Mouse (Mus musculus) C2C12 (cell line): ENCODE measurements around the gene Rorb. TPM values are rescaled to one million over a fixed set of nuclear protein-coding genes. Genes with fewer than 3 reads are reported as not detected.

Experiments
- H3K27me3 ChIP-seq: one replicate; pipeline ENCODE4 v1.6.1; 2011; ENCODE audit not compliant: control insufficient read depth, insufficient read depth, insufficient read length
- H3K36me3 ChIP-seq: one replicate; pipeline ENCODE4 v1.6.1; 2011; ENCODE audit not compliant: control insufficient read depth, insufficient read depth
- H3K4me3 ChIP-seq: one replicate; pipeline ENCODE4 v1.5.1; 2011; ENCODE audit warnings: mild to moderate bottlenecking, control low read depth; ENCODE audit not compliant: poor library complexity, insufficient read depth, severe bottlenecking
- H3K79me2 ChIP-seq: one replicate; pipeline ENCODE4 v1.6.1; 2011; ENCODE audit not compliant: control insufficient read depth, insufficient read depth
- H3K79me3 ChIP-seq: one replicate; pipeline ENCODE4 v1.6.1; 2011; ENCODE audit warnings: low read depth, control low read depth
- H3ac ChIP-seq: one replicate; pipeline ENCODE3; 2011; ENCODE audit warnings: low read depth; ENCODE audit not compliant: control insufficient read depth, insufficient read length
- CEBPB ChIP-seq: IDR thresholded peaks from one replicate; pipeline ENCODE4 v1.6.1; 2011; ENCODE audit warnings: low read depth, mild to moderate bottlenecking, control low read depth, moderate library complexity
- CTCF ChIP-seq: IDR thresholded peaks from one replicate; pipeline ENCODE4 v1.5.1; 2011; ENCODE audit not compliant: control insufficient read depth, insufficient read depth, insufficient read length
- FOSL1 ChIP-seq: IDR thresholded peaks from one replicate; pipeline ENCODE4 v1.8.0; 2011; ENCODE audit warnings: mild to moderate bottlenecking, low read length; ENCODE audit not compliant: poor library complexity, insufficient read depth, severe bottlenecking
- MAX ChIP-seq: IDR thresholded peaks from one replicate; pipeline ENCODE4 v1.6.1; 2011; ENCODE audit warnings: mild to moderate bottlenecking, control low read depth
- MYOD1 ChIP-seq: IDR thresholded peaks from one replicate; pipeline ENCODE4 v1.6.1; 2011; ENCODE audit warnings: low read depth; ENCODE audit not compliant: control insufficient read depth, insufficient read length
- MYOG ChIP-seq: IDR thresholded peaks from one replicate; pipeline ENCODE4 v1.6.1; 2011; ENCODE audit not compliant: control insufficient read depth, insufficient read length; ENCODE audit errors: extremely low read depth
- USF1 ChIP-seq: IDR thresholded peaks from one replicate; pipeline ENCODE4 v1.6.1; 2011; ENCODE audit warnings: low read depth, mild to moderate bottlenecking, control low read depth, moderate library complexity
- polyA plus RNA-seq: library from polyadenylated mRNA; unstranded; fragments of >200 nt; fragmentation: generic; extraction: Trizol; gene quantifications from one replicate; pipeline ENCODE4 v1.2.1, GENCODE M21; 2012; ENCODE audit warnings: missing spikeins

The Rorb gene
- polyA plus RNA-seq, 1 experiment, result 0.06 TPM

DNA sequence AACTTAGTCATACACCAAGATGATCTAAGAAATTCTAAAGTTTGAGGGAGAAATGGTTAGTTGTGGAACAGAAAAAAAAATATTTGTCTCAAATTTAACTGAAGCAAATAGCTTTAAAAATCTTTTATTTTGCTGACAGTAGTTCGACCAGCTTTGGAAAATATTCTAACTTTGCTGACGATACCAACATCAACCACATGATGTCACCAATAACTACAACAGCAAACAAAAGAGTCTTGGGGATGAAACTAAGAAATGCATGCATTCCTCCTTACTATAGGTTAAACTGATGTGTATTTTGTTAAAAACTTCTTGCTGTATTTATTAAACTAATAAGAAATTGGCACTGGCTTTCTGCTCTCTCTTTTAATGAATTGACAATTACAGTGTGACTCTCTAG is 67.9 kb downstream of the Rorb start:
- no peaks in the 10 kb centered on the region for H3K79me2 ChIP-seq

DNA sequence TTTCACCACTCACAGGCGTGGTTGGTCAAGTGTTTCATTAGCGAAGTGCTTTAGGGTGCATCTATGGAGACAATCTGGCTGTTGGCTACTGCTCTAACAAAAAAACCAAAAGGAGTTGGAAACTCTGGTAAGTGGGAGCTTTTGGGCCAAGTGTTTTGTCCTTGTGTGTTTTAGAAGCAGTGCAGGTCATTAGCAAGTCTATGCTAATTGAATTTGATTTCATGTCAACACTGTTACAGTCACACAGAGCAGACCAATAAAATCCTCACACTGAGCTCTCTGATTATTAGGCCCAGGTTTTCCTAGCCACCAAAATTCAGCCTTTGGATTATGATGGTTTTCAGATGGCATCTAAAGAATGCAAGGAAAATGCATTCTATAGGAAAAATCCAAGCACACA is 70.2 kb downstream of the Rorb start:
- Histone ChIP-seq H3ac (no peak overlapping the region), H3K79me3 (no peaks in the 10 kb centered on the region), H3K4me3 (no peak overlapping the region), H3K27me3 (no peaks in the 10 kb centered on the region), H3K79me2 (no peaks in the 10 kb centered on the region), H3K36me3 (no peaks in the 10 kb centered on the region)
- no peak for TF ChIP-seq FOSL1
- TF ChIP-seq MYOG, result no peak
- TF ChIP-seq MYOD1, result no peak
- no peak for TF ChIP-seq CTCF
- TF ChIP-seq CEBPB, result no peak
- no peak for TF ChIP-seq MAX
- no peak for TF ChIP-seq USF1

More for the DNA sequence above, 67.9 kb downstream of the Rorb start:
- H3K79me3 ChIP-seq, result no peaks in the 10 kb centered on the region
- TF ChIP-seq MYOG (no peak), FOSL1 (no peak), USF1 (no peak), MAX (no peak), CTCF (no peak), CEBPB (no peak), MYOD1 (no peak)
- no peaks in the 10 kb centered on the region for H3K27me3 ChIP-seq
- no peak overlapping the region for H3ac ChIP-seq
- H3K36me3 ChIP-seq, result no peaks in the 10 kb centered on the region
- H3K4me3 ChIP-seq, result no peak overlapping the region

DNA sequence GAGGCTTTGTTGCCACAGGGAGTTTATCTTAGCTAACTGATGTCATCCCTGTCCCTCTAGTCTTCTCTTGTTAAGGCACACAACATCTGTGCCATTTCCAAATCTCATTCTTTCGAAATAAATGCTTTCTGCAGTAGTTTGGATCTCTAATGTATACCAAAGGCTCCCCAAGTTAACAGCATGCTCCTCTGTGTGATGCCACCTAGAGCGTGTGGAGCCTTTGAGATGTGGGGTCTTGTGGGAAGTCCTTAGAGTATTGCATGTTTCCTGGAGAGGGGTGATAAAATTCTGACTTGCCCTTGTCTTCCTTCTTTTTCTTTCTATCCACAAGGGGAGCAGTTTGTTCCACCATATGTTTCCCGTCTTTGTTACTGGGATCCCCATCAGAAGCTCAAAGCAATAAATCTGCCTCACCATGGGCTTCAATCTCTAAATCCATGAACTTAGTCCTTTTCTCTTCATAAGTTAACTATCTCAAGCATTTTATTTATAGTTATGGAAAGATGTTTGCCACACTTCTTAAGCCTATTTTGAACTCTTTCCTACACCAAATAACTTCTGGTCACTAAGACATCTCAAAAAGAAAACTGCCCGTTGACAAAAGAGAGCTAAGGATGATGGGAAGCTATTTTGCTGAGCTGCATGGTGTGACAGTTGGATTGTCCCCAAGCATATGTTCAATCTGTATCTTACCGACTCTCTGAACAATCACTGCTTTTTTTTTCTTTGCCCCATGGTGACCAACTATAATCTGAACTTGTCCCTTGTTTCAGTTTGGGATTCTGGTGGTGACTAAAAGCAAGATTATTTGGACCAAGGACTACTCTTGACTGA is 76.3 kb downstream of the Rorb start:
- Histone ChIP-seq H3K27me3 (no peaks in the 10 kb centered on the region), H3K79me2 (no peaks in the 10 kb centered on the region), H3K36me3 (no peaks in the 10 kb centered on the region), H3K79me3 (no peaks in the 10 kb centered on the region), H3K4me3 (no peak overlapping the region), H3ac (no peak overlapping the region)
- no peak for TF ChIP-seq MYOG
- no peak for TF ChIP-seq MAX
- no peak for TF ChIP-seq FOSL1
- no peak for TF ChIP-seq MYOD1
- TF ChIP-seq CTCF, result no peak
- no peak for TF ChIP-seq CEBPB

DNA sequence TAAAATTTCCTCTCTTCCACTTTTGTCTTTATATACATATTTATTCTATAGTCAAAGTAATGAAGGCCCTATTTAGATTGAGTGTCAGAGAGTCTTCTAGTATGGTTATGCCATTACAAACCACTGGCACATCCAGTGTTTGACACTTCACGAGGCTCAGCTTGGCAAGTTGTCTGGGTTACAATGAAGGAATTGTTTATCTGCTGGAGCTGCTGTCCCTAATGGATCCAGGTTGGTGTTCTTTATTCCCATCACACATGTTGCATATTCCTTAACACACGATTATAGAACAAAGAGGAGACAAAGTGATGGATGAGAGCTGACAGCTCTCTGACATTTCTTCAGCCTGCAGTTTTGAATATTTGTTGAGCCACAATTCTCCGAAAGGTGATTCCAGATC is 77.0 kb downstream of the Rorb start:
- Histone ChIP-seq H3ac (no peak overlapping the region), H3K79me3 (no peaks in the 10 kb centered on the region), H3K79me2 (no peaks in the 10 kb centered on the region), H3K4me3 (no peak overlapping the region), H3K36me3 (no peaks in the 10 kb centered on the region), H3K27me3 (no peaks in the 10 kb centered on the region)
- TF ChIP-seq FOSL1, result no peak
- no peak for TF ChIP-seq CTCF
- no peak for TF ChIP-seq MYOG
- TF ChIP-seq USF1, result no peak
- TF ChIP-seq MAX, result no peak
- no peak for TF ChIP-seq MYOD1
- no peak for TF ChIP-seq CEBPB

DNA sequence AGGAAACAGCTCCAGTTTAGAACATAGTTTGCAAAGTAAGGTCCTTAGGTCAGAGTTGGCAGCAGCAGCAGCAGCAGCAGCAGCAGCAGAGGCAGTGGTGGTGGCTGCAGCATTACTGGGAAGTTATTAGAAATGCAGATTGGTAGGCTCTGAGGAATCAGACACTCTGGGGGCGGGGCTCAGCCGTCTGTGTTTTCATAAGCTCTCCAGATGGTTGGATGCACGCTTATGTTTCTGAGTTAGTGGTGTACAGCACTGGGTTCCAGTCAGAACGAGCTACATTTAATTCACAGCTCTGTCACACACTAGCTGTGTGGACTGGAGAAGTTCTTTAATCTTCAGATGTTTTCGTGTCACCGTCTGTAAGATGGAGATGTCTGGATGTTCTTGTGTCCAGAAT is 105.9 kb downstream of the Rorb start:
- no peaks in the 10 kb centered on the region for H3K36me3 ChIP-seq
- no peaks in the 10 kb centered on the region for H3K79me3 ChIP-seq
- H3K27me3 ChIP-seq, result no peaks in the 10 kb centered on the region
- H3ac ChIP-seq, result no peak overlapping the region
- no peaks in the 10 kb centered on the region for H3K79me2 ChIP-seq
- no peak for TF ChIP-seq CTCF
- no peak for TF ChIP-seq MYOD1
- no peak for TF ChIP-seq MAX
- TF ChIP-seq CEBPB, result no peak
- no peak for TF ChIP-seq MYOG
- no peak for TF ChIP-seq USF1
- no peak for TF ChIP-seq FOSL1
- H3K4me3 ChIP-seq, result no peak overlapping the region
